Mouse (Mus musculus) E14TG2a.4 (cell line): Measurements from ENCODE around the gene Cntnap5a.
"Not testable (repeated sequence)": the region's sequence is repeated elsewhere in the genome, so short reads cannot be mapped to it uniquely, and the experiment has no call there.

Experiments used
- CTCF ChIP-seq: conservative IDR thresholded peaks from 2 replicates; pipeline ENCODE4 v1.5.1; 2014; ENCODE audit warnings: low read length
- NANOG ChIP-seq: IDR thresholded peaks from 2 replicates; pipeline ENCODE4 v1.6.1; 2014; ENCODE audit warnings: borderline replicate concordance, low read length, mixed read lengths
- POU5F1 ChIP-seq: IDR thresholded peaks from 2 replicates; pipeline ENCODE4 v1.6.1; 2014; ENCODE audit warnings: low read length, borderline replicate concordance

DNA sequence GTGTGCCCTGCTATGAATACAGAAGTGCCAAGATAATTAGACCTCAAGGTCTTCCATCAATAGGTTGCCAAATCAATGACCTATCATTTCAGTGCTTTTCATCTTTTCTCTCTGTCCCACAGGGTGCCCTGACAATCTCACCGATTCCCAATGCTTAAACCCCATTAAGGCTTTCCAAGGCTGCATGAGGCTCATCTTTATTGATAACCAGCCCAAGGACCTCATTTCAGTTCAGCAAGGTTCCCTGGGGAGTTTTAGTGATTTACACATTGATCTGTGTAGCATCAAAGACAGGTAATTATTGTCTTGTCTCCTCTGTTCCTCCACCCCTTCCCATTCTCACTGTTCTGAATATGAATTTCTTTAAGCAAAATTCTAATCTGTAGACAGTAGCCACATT is 503.6 kb downstream of the Cntnap5a start:
- not testable (repeated sequence) for TF ChIP-seq CTCF, POU5F1, NANOG
